Mouse (Mus musculus) neural tube, embryonic 12.5 days (tissue): Measurements from ENCODE around the gene 2310022B05Rik. TPM values are rescaled to one million over a fixed set of nuclear protein-coding genes. Genes with fewer than 3 reads are reported as not detected.

Source experiments
- ATAC-seq: fragments of 200-750 bp; cut with Nextera tagmentation; 2 replicates; pipeline ENCODE4 v1.8.0; 2017; ENCODE audit warnings: low read depth, mild to moderate bottlenecking, moderate TSS enrichment, moderate library complexity; ENCODE audit not compliant: low FRiP score
- H3K27ac ChIP-seq: fragments of 300-500 bp; sonication (generic); 2 replicates; pipeline ENCODE4 v1.5.1; 2016
- H3K27me3 ChIP-seq: fragments of 300-500 bp; sonication (generic); replicated peaks from 2 replicates; pipeline ENCODE4 v1.6.1; 2016; ENCODE audit warnings: mild to moderate bottlenecking
- H3K36me3 ChIP-seq: fragments of 300-500 bp; sonication (generic); 2 replicates; pipeline ENCODE4 v1.6.1; 2016; ENCODE audit warnings: mild to moderate bottlenecking
- H3K4me1 ChIP-seq: fragments of 300-500 bp; sonication (generic); 2 replicates; pipeline ENCODE4 v1.6.1; 2016
- H3K4me2 ChIP-seq: fragments of 300-500 bp; sonication (generic); replicated peaks from 2 replicates; pipeline ENCODE4 v1.6.1; 2016; ENCODE audit warnings: mild to moderate bottlenecking
- H3K4me3 ChIP-seq: fragments of 300-500 bp; sonication (generic); 2 replicates; pipeline ENCODE4 v1.5.1; 2016
- H3K9ac ChIP-seq: fragments of 300-500 bp; sonication (generic); 2 replicates; pipeline ENCODE4 v1.6.1; 2016; ENCODE audit warnings: mild to moderate bottlenecking
- H3K9me3 ChIP-seq: fragments of 300-500 bp; sonication (generic); 2 replicates; pipeline ENCODE4 v1.6.1; 2016; ENCODE audit warnings: mild to moderate bottlenecking
- WGBS: fragments of 180-500 bp; shearing (Covaris S2); methylation state at CpG from one replicate; pipeline ENCODE4 v1.1.7; 2016; 5-methylcytosine and 5-hydroxymethylcytosine counted together
- polyA plus RNA-seq: library from polyadenylated mRNA; unstranded; fragments of >200 nt; fragmentation: Nextera tagmentation; extraction: Ambion mirVana; gene quantifications from 2 replicates; pipeline ENCODE4 v1.2.1, GENCODE M21; 2016

The 2310022B05Rik gene
- polyA plus RNA-seq, result 26.8 and 27.4 TPM in 2 replicates

- Histone ChIP-seq H3K4me2 (peak within 1 kb of the TSS; percentile 82), H3K27ac (peak within 1 kb of the TSS; percentile 77), H3K9me3 (no peaks in the 10 kb centered on the region), H3K4me3 (peak within 1 kb of the TSS; percentile 80), H3K36me3 (no peaks in the 10 kb centered on the region), H3K9ac (peak within 1 kb of the TSS; percentile 88), H3K4me1 (peaks cover 32% of the 10 kb centered on the region), H3K27me3 (no peaks in the 10 kb centered on the region)
- ATAC-seq, result peak; percentile 91
- WGBS, result 1% methylated on average over 68 of the region's 69 CpGs
Observed at GRCm38 (mm10) chr8:124663112-124663873, at the start of gene 2310022B05Rik. TSS of gene 2310022B05Rik (minus strand) at chr8:124663369.

GRCm38 (mm10) chr8:124705823-124706222, 42.7 kb upstream of the 2310022B05Rik start:
- Histone ChIP-seq H3K36me3 (peaks cover 52% of the 10 kb centered on the region), H3K9ac (no peak overlapping the region), H3K4me2 (no peak overlapping the region), H3K4me3 (no peak overlapping the region), H3K27me3 (no peaks in the 10 kb centered on the region), H3K9me3 (no peaks in the 10 kb centered on the region), H3K4me1 (no peaks in the 10 kb centered on the region), H3K27ac (no peak overlapping the region)
- WGBS, result 95% methylated on average over 8 of the region's 8 CpGs
- no peak for ATAC-seq

GRCm38 (mm10) chr8:124704376-124704775, 41.2 kb upstream of the 2310022B05Rik start:
- Histone ChIP-seq H3K9me3 (no peaks in the 10 kb centered on the region), H3K9ac (no peak overlapping the region), H3K36me3 (peaks cover 52% of the 10 kb centered on the region), H3K27ac (no peak overlapping the region), H3K27me3 (no peaks in the 10 kb centered on the region), H3K4me2 (no peak overlapping the region), H3K4me1 (no peaks in the 10 kb centered on the region), H3K4me3 (no peak overlapping the region)
- 85% methylated on average over 4 of the region's 4 CpGs for WGBS
- ATAC-seq, result no peak

- Histone ChIP-seq H3K27me3 (no peaks in the 10 kb centered on the region), H3K9me3 (no peaks in the 10 kb centered on the region), H3K4me2 (no peak overlapping the region), H3K27ac (no peak overlapping the region), H3K4me3 (no peak overlapping the region), H3K9ac (no peak overlapping the region), H3K4me1 (no peaks in the 10 kb centered on the region), H3K36me3 (peaks cover 47% of the 10 kb centered on the region)
- WGBS, result 80% methylated on average over 4 of the region's 4 CpGs
- no peak for ATAC-seq
Observed at GRCm38 (mm10) chr8:124703526-124703925, 40.4 kb upstream of the 2310022B05Rik start.

- Histone ChIP-seq H3K9ac (no peak overlapping the region), H3K36me3 (peaks cover 58% of the 10 kb centered on the region), H3K27me3 (no peaks in the 10 kb centered on the region), H3K9me3 (no peaks in the 10 kb centered on the region), H3K27ac (no peak overlapping the region), H3K4me3 (no peak overlapping the region), H3K4me2 (no peak overlapping the region), H3K4me1 (no peaks in the 10 kb centered on the region)
- 84% methylated on average over 3 of the region's 3 CpGs for WGBS
- no peak for ATAC-seq
Observed at GRCm38 (mm10) chr8:124702183-124702582, 39.0 kb upstream of the 2310022B05Rik start.

- no peaks in the 10 kb centered on the region for H3K27me3 ChIP-seq
- WGBS, result 86% methylated on average over 9 of the region's 9 CpGs
- H3K27ac ChIP-seq, result no peak overlapping the region
- no peak overlapping the region for H3K9ac ChIP-seq
- no peak overlapping the region for H3K4me3 ChIP-seq
- H3K36me3 ChIP-seq, result peaks cover 54% of the 10 kb centered on the region
- no peaks in the 10 kb centered on the region for H3K4me1 ChIP-seq
- no peak for ATAC-seq
- H3K9me3 ChIP-seq, result no peaks in the 10 kb centered on the region
- H3K4me2 ChIP-seq, result no peak overlapping the region
Observed at GRCm38 (mm10) chr8:124701023-124701422, 37.9 kb upstream of the 2310022B05Rik start.

GRCm38 (mm10) chr8:124700271-124700670, 37.1 kb upstream of the 2310022B05Rik start:
- no peak for ATAC-seq

GRCm38 (mm10) chr8:124695424-124696100, 32.4 kb upstream of the 2310022B05Rik start:
- H3K4me1 ChIP-seq, result no peaks in the 10 kb centered on the region
- no peaks in the 10 kb centered on the region for H3K9me3 ChIP-seq
- no peak overlapping the region for H3K9ac ChIP-seq
- H3K27ac ChIP-seq, result no peak overlapping the region
- peaks cover 68% of the 10 kb centered on the region for H3K36me3 ChIP-seq
- no peak overlapping the region for H3K4me2 ChIP-seq
- H3K4me3 ChIP-seq, result no peak overlapping the region
- H3K27me3 ChIP-seq, result no peaks in the 10 kb centered on the region
- 92% methylated on average over 22 of the region's 22 CpGs for WGBS
- no peak for ATAC-seq

More at GRCm38 (mm10) chr8:124700271-124700670, 37.1 kb upstream of the 2310022B05Rik start:
- Histone ChIP-seq H3K4me3 (no peak overlapping the region), H3K4me1 (no peaks in the 10 kb centered on the region), H3K27ac (no peak overlapping the region), H3K9ac (no peak overlapping the region), H3K27me3 (no peaks in the 10 kb centered on the region), H3K9me3 (no peaks in the 10 kb centered on the region), H3K4me2 (no peak overlapping the region), H3K36me3 (peaks cover 57% of the 10 kb centered on the region)
- 93% methylated on average over 5 of the region's 5 CpGs for WGBS

- no peaks in the 10 kb centered on the region for H3K27me3 ChIP-seq
- no peaks in the 10 kb centered on the region for H3K9me3 ChIP-seq
- peaks cover 56% of the 10 kb centered on the region for H3K36me3 ChIP-seq
- no peak for ATAC-seq
- H3K4me1 ChIP-seq, result no peaks in the 10 kb centered on the region
- H3K9ac ChIP-seq, result no peak overlapping the region
- no peak overlapping the region for H3K4me2 ChIP-seq
- no peak overlapping the region for H3K27ac ChIP-seq
- no peak overlapping the region for H3K4me3 ChIP-seq
- WGBS, result 91% methylated on average over 4 of the region's 4 CpGs
Observed at GRCm38 (mm10) chr8:124691706-124692105, 28.5 kb upstream of the 2310022B05Rik start.

GRCm38 (mm10) chr8:124688899-124689298, 25.7 kb upstream of the 2310022B05Rik start:
- H3K27me3 ChIP-seq, result no peaks in the 10 kb centered on the region
- ATAC-seq, result no peak
- H3K9me3 ChIP-seq, result no peaks in the 10 kb centered on the region
- no peak overlapping the region for H3K27ac ChIP-seq
- H3K4me1 ChIP-seq, result no peaks in the 10 kb centered on the region
- peaks cover 63% of the 10 kb centered on the region for H3K36me3 ChIP-seq
- H3K4me3 ChIP-seq, result no peak overlapping the region
- no peak overlapping the region for H3K9ac ChIP-seq
- 90% methylated on average over 13 of the region's 13 CpGs for WGBS
- no peak overlapping the region for H3K4me2 ChIP-seq

GRCm38 (mm10) chr8:124682218-124682617, 19.0 kb upstream of the 2310022B05Rik start:
- WGBS, result 84% methylated on average over 10 of the region's 10 CpGs
- H3K4me2 ChIP-seq, result no peak overlapping the region
- H3K9me3 ChIP-seq, result no peaks in the 10 kb centered on the region
- H3K4me1 ChIP-seq, result no peaks in the 10 kb centered on the region
- peaks cover 77% of the 10 kb centered on the region for H3K36me3 ChIP-seq
- ATAC-seq, result no peak
- H3K4me3 ChIP-seq, result no peak overlapping the region
- H3K27me3 ChIP-seq, result no peaks in the 10 kb centered on the region
- no peak overlapping the region for H3K27ac ChIP-seq
- no peak overlapping the region for H3K9ac ChIP-seq

- ATAC-seq, result no peak
- WGBS, result 88% methylated on average over 10 of the region's 10 CpGs
- Histone ChIP-seq H3K9ac (no peak overlapping the region), H3K4me2 (no peak overlapping the region), H3K4me1 (no peaks in the 10 kb centered on the region), H3K4me3 (no peak overlapping the region), H3K27me3 (no peaks in the 10 kb centered on the region), H3K9me3 (no peaks in the 10 kb centered on the region), H3K36me3 (peaks cover 76% of the 10 kb centered on the region), H3K27ac (no peak overlapping the region)
Observed at GRCm38 (mm10) chr8:124681792-124682157, 18.6 kb upstream of the 2310022B05Rik start.
